Mouse (Mus musculus) thymus, postnatal 10 days (tissue): ENCODE results near the gene Pofut2.
"Not testable (repeated sequence)": the region's sequence is repeated elsewhere in the genome, so short reads cannot be mapped to it uniquely, and the experiment has no call there.

ENCODE experiments used
- DNase-seq, 2 experiments: peaks; one replicate each; pipeline ENCODE4 v3.0.0; 2021; ENCODE audit warnings: low spot score in 2 of 2

The Pofut2 gene

GRCm38 (mm10) chr10:77266281-77266680, 7.3 kb downstream of the Pofut2 start:
- DNase-seq, result no peak

GRCm38 (mm10) chr10:77267027-77267426, 8.0 kb downstream of the Pofut2 start:
- no peak for DNase-seq

- DNase-seq, result no peak
Observed at GRCm38 (mm10) chr10:77269129-77269528, 10.1 kb downstream of the Pofut2 start.

GRCm38 (mm10) chr10:77272980-77273730, 14.1 kb downstream of the Pofut2 start:
- no peak for DNase-seq

GRCm38 (mm10) chr10:77273798-77274197, 14.8 kb downstream of the Pofut2 start:
- DNase-seq, result no peak

- DNase-seq, result not testable (repeated sequence)
Observed at GRCm38 (mm10) chr10:77282085-77282484, 23.1 kb downstream of the Pofut2 start.

GRCm38 (mm10) chr10:77282822-77283221, 23.8 kb downstream of the Pofut2 start:
- DNase-seq, result peak; percentile 20 to 76

GRCm38 (mm10) chr10:77284832-77285231, 25.8 kb downstream of the Pofut2 start:
- DNase-seq, result no peak

GRCm38 (mm10) chr10:77287626-77288025, 28.6 kb downstream of the Pofut2 start:
- no peak for DNase-seq

- no peak for DNase-seq
Observed at GRCm38 (mm10) chr10:77288639-77289195, 29.7 kb downstream of the Pofut2 start.

GRCm38 (mm10) chr10:77289559-77289958, 30.5 kb downstream of the Pofut2 start:
- DNase-seq, result no peak

- DNase-seq, result no peak
Observed at GRCm38 (mm10) chr10:77290624-77291366, 31.8 kb downstream of the Pofut2 start.

GRCm38 (mm10) chr10:77294691-77295090, 35.7 kb downstream of the Pofut2 start:
- DNase-seq, result no peak

- DNase-seq, result no peak
Observed at GRCm38 (mm10) chr10:77298621-77299020, 39.6 kb downstream of the Pofut2 start.

- DNase-seq, result no peak
Observed at GRCm38 (mm10) chr10:77299194-77299593, 40.2 kb downstream of the Pofut2 start.

GRCm38 (mm10) chr10:77300237-77300933, 41.4 kb downstream of the Pofut2 start:
- DNase-seq, result no peak

- no peak for DNase-seq
Observed at GRCm38 (mm10) chr10:77300934-77301297, 41.9 kb downstream of the Pofut2 start.

- DNase-seq, result no peak
Observed at GRCm38 (mm10) chr10:77304362-77304761, 45.3 kb downstream of the Pofut2 start.

GRCm38 (mm10) chr10:77304840-77305533, 46.0 kb downstream of the Pofut2 start:
- no peak for DNase-seq

GRCm38 (mm10) chr10:77305766-77306165, 46.7 kb downstream of the Pofut2 start:
- no peak for DNase-seq

- DNase-seq, result no peak
Observed at GRCm38 (mm10) chr10:77308978-77309377, 50.0 kb downstream of the Pofut2 start.
